Mouse (Mus musculus) lung, postnatal 4 days (tissue): ENCODE data around the gene Gm6401.
"Not testable (repeated sequence)": the region's sequence is repeated elsewhere in the genome, so short reads cannot be mapped to it uniquely, and the experiment has no call there.

ENCODE experiments used
- DNase-seq, 2 experiments: peaks; one replicate each; pipeline ENCODE4 v3.0.0; 2021

Gene Gm6401

GRCm38 (mm10) chr14:41967827-41968226 is at the start of gene Gm6401:
Gm6401 (minus strand) TSS chr14:41967927.
- not testable (repeated sequence) for DNase-seq

- not testable (repeated sequence) for DNase-seq
Observed at GRCm38 (mm10) chr14:41983225-41983624, 15.5 kb upstream of the Gm6401 start, which contains the start of gene Gm3543. Gm3543 (minus strand) TSS chr14:41983325.

GRCm38 (mm10) chr14:41968596-41968995 is 869 bp upstream of the Gm6401 start:
- not testable (repeated sequence) for DNase-seq

GRCm38 (mm10) chr14:41964095-41964494 is 3.6 kb downstream of the Gm6401 start:
- DNase-seq: peak in 1 of 2 experiments; percentile 20

- not testable (repeated sequence) for DNase-seq
Observed at GRCm38 (mm10) chr14:41943695-41944094, 24.0 kb downstream of the Gm6401 start, which contains the start of gene 1700024B05Rik. 1700024B05Rik (plus strand) TSS chr14:41943995.

GRCm38 (mm10) chr14:41924649-41925048 is 43.1 kb downstream of the Gm6401 start, which contains the start of gene 1700049E17Rik1:
1700049E17Rik1 (plus strand) TSS chr14:41924949.
- not testable (repeated sequence) for DNase-seq
